Mouse (Mus musculus): Measurements from ENCODE around the gene Ncbp3. TPM values are rescaled to one million over a fixed set of nuclear protein-coding genes. Genes with fewer than 3 reads are reported as not detected.
A peak's percentile ranks its signal among the peaks of the same experiment; 100 is the strongest.

Ncbp3 gene
- polyA plus RNA-seq, 1 experiment from 2014 or later: 13.2 TPM

GRCm38 (mm10) chr11:73009531-73010274 lies 37.9 kb upstream of the Ncbp3 start:
- Histone ChIP-seq H3K27me3 (ENCODE audit: insufficient read depth, low read length) (0 out of 2 replicates have a peak, but pooled peaks cover 4% of the 10 kb centered on the region), H3K9me3 (ENCODE audit: low read depth, low read length) (no peaks in the 10 kb centered on the region), H3K27ac (ENCODE audit: low read depth) (no peak overlapping the region), H3K4me2 (no peak overlapping the region), H3K36me3 (ENCODE audit: insufficient read depth) (no peaks in the 10 kb centered on the region), H3K4me1 (ENCODE audit: insufficient read depth) (no peaks in the 10 kb centered on the region), H3K9ac (no peak overlapping the region), H3K4me3 (ENCODE audit: low read depth, low read length) (no peak overlapping the region)
- TF ChIP-seq CTCF (IDR thresholded peaks at IDR 0.05; ENCODE audit: low read depth): no peak
- DNase-seq (no peak), ATAC-seq (ENCODE audit: insufficient read depth) (no peak)
- WGBS: 45% methylated on average over 13 of the region's 13 CpGs

GRCm38 (mm10) chr11:73013981-73014380 lies 33.6 kb upstream of the Ncbp3 start:
- Histone ChIP-seq H3K9me3 (ENCODE audit: low read depth, low read length) (no peaks in the 10 kb centered on the region), H3K9ac (no peak overlapping the region), H3K27ac (ENCODE audit: low read depth) (no peak overlapping the region), H3K4me1 (ENCODE audit: insufficient read depth) (no peaks in the 10 kb centered on the region), H3K4me3 (ENCODE audit: low read depth, low read length) (no peak overlapping the region), H3K36me3 (ENCODE audit: insufficient read depth) (no peaks in the 10 kb centered on the region), H3K27me3 (ENCODE audit: insufficient read depth, low read length) (peaks cover 4% of the 10 kb centered on the region; the same call in 1 of the 2 replicates), H3K4me2 (no peak overlapping the region)
- WGBS: 72% methylated on average over 5 of the region's 5 CpGs
- no peak for DNase-seq
- no peak for ATAC-seq (ENCODE audit: insufficient read depth)
- no peak for TF ChIP-seq CTCF (IDR thresholded peaks at IDR 0.05; ENCODE audit: low read depth)

GRCm38 (mm10) chr11:73014831-73015344 lies 32.7 kb upstream of the Ncbp3 start:
- H3K27me3 ChIP-seq (ENCODE audit: insufficient read depth, low read length): peaks cover 10% of the 10 kb centered on the region

GRCm38 (mm10) chr11:73015391-73016102 lies 32.0 kb upstream of the Ncbp3 start:
- no peak for ATAC-seq (ENCODE audit: insufficient read depth)
- no peak overlapping the region for H3K9ac ChIP-seq
- no peaks in the 10 kb centered on the region for H3K36me3 ChIP-seq (ENCODE audit: insufficient read depth)
- H3K27me3 ChIP-seq (ENCODE audit: insufficient read depth, low read length): peaks cover 15% of the 10 kb centered on the region
- 0 out of 2 replicates have a peak overlapping the region, but pooled peaks have one; percentile 10 for H3K27ac ChIP-seq (ENCODE audit: low read depth)
- H3K4me3 ChIP-seq (ENCODE audit: low read depth, low read length): no peak overlapping the region
- no peaks in the 10 kb centered on the region for H3K9me3 ChIP-seq (ENCODE audit: low read depth, low read length)
- TF ChIP-seq CTCF (IDR thresholded peaks at IDR 0.05; ENCODE audit: low read depth): no peak
- peak; percentile 61 for DNase-seq
- H3K4me2 ChIP-seq: no peak overlapping the region
- WGBS: 58% methylated on average over 5 of the region's 5 CpGs
- H3K4me1 ChIP-seq (ENCODE audit: insufficient read depth): 0 out of 2 replicates have a peak, but pooled peaks cover 2% of the 10 kb centered on the region

More at GRCm38 (mm10) chr11:73014831-73015344, 32.7 kb upstream of the Ncbp3 start:
- Histone ChIP-seq H3K9ac (no peak overlapping the region), H3K27ac (ENCODE audit: low read depth) (0 out of 2 replicates have a peak overlapping the region, but pooled peaks have one; percentile 10), H3K4me2 (no peak overlapping the region), H3K4me1 (ENCODE audit: insufficient read depth) (0 out of 2 replicates have a peak, but pooled peaks cover 2% of the 10 kb centered on the region), H3K9me3 (ENCODE audit: low read depth, low read length) (no peaks in the 10 kb centered on the region), H3K4me3 (ENCODE audit: low read depth, low read length) (no peak overlapping the region), H3K36me3 (ENCODE audit: insufficient read depth) (no peaks in the 10 kb centered on the region)
- WGBS: 76% methylated on average over 4 of the region's 4 CpGs
- no peak for DNase-seq
- no peak for ATAC-seq (ENCODE audit: insufficient read depth)
- TF ChIP-seq CTCF (IDR thresholded peaks at IDR 0.05; ENCODE audit: low read depth): no peak

GRCm38 (mm10) chr11:73016103-73016420 lies 31.5 kb upstream of the Ncbp3 start:
- Histone ChIP-seq H3K4me2 (no peak overlapping the region), H3K4me1 (ENCODE audit: insufficient read depth) (0 out of 2 replicates have a peak, but pooled peaks cover 2% of the 10 kb centered on the region), H3K27me3 (ENCODE audit: insufficient read depth, low read length) (peaks cover 19% of the 10 kb centered on the region), H3K9me3 (ENCODE audit: low read depth, low read length) (no peaks in the 10 kb centered on the region), H3K4me3 (ENCODE audit: low read depth, low read length) (no peak overlapping the region), H3K36me3 (ENCODE audit: insufficient read depth) (no peaks in the 10 kb centered on the region), H3K27ac (ENCODE audit: low read depth) (no peak overlapping the region), H3K9ac (no peak overlapping the region)
- no peak for DNase-seq
- no peak for ATAC-seq (ENCODE audit: insufficient read depth)
- TF ChIP-seq CTCF (IDR thresholded peaks at IDR 0.05; ENCODE audit: low read depth): no peak
- 64% methylated on average over 6 of the region's 6 CpGs for WGBS

GRCm38 (mm10) chr11:73018471-73019146 lies 29.0 kb upstream of the Ncbp3 start, which contains the start of gene Camkk1:
Gene Camkk1 (plus strand): TSS chr11:73019008.
- peak; percentile 97 for ATAC-seq (ENCODE audit: insufficient read depth)
- TF ChIP-seq CTCF (IDR thresholded peaks at IDR 0.05; ENCODE audit: low read depth): no peak
- peak within 1 kb of the TSS; percentile 99 for H3K4me2 ChIP-seq
- H3K9me3 ChIP-seq (ENCODE audit: low read depth, low read length): no peaks in the 10 kb centered on the region
- no peak within 1 kb of the TSS for H3K27ac ChIP-seq (ENCODE audit: low read depth)
- peak; percentile 95 for DNase-seq
- WGBS: under 1% methylated on average over 57 of the region's 57 CpGs
- peak within 1 kb of the TSS; percentile 70 for H3K4me3 ChIP-seq (ENCODE audit: low read depth, low read length)
- H3K36me3 ChIP-seq (ENCODE audit: insufficient read depth): no peaks in the 10 kb centered on the region
- peak within 1 kb of the TSS; percentile 57 for H3K9ac ChIP-seq
- H3K27me3 ChIP-seq (ENCODE audit: insufficient read depth, low read length): peaks cover 24% of the 10 kb centered on the region
- 0 out of 2 replicates have a peak, but pooled peaks cover 2% of the 10 kb centered on the region for H3K4me1 ChIP-seq (ENCODE audit: insufficient read depth)

Measured in lung, embryonic 14.5 days (tissue).